Mouse (Mus musculus) ovary, adult 18-20 months (tissue): ENCODE results near the gene Pcbd1.

ENCODE experiments used
- DNase-seq: peaks from one replicate; pipeline ENCODE4 v3.0.0; 2022; ENCODE audit warnings: low spot score, mixed read lengths

The Pcbd1 gene

DNA sequence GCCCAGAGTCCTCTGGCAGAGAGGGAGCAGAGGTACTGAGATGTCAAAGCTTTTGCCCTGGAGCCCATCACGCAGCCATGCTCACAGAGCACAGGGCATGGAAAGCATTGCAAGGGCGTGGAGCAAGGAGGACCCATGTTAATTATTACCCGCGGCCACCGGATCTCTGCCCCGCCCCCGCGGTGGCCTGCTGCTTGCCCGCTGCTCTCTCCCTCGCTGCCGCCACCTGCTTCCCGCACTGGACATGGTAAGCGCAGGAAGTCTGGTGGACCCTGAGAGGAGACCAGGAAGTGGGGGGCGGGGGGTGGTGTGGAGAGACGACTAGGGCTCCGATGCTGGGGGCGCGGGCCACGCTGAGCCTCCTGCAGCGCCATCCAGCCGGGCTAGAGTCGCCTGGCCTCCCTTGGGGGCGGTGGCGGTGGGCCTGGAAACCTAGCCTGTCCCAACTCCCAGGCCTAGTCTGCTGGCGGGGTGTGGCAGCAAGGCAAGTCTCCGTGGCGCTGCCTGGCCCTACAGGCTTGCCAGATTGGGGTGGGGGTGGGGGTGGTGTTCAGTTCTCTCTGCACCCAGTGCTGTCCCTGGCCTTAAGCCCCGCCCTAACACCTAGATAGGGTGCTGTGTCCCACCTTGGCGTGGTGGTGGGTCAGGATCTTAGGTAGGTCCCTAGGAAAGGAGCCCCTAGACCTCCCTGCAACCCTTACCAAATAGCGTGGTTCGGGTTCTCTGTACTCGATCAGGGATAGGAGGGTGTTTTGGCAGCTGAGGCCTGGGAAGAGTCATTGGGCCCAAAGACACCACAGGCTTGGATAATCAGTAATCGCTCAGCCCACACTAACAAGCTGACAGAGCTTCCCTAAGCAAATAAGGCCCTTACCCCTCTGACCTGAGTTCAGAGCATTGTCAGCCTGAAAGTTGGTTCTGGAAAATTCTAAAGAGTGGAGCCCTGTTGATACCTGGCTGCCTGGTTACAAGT lies at the start of gene Pcbd1:
Pcbd1 (plus strand) TSS at position 162 of the 973 bp plus-strand sequence.
- DNase-seq = peak; percentile 34

DNA sequence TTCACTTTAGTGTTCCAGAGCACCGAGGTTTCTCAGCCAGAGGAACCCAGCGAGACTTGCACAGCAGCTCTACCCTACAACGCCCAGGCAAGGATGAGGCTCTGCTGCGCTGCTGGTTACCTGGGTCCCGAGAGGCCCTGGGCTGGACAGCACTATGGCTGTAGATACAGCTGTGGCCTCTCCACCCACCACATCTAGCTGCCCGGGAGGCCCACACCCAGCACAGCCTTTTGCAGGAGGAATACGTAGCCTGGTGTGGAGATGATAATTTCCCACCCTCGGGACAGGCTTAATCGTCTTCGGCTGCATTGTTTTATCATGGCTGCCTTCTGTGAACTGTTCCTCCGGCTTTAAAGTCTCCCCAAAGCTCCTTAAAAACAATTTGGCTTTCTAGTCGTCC lies 49.5 kb upstream of the Pcbd1 start:
- DNase-seq = no peak

DNA sequence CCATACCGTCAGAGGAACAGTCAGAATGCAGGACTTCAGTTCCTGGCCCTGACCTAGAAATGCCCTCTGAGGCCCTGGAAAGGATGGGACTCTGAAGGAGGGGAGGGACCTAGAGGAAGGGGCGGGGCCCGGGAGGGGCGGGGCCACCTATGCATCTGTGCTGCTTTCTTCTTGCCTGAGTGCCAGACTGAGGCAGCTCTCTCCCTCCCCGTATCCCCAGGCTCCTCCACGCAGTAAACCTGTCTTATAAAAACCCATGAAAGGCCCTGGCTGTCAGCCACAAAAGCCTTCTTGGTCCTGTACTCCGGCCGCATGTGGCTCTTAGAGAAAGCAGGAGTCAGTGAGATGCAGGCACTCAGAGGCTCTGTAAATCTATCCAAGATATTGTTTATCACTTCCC lies 44.0 kb upstream of the Pcbd1 start:
- DNase-seq = no peak

DNA sequence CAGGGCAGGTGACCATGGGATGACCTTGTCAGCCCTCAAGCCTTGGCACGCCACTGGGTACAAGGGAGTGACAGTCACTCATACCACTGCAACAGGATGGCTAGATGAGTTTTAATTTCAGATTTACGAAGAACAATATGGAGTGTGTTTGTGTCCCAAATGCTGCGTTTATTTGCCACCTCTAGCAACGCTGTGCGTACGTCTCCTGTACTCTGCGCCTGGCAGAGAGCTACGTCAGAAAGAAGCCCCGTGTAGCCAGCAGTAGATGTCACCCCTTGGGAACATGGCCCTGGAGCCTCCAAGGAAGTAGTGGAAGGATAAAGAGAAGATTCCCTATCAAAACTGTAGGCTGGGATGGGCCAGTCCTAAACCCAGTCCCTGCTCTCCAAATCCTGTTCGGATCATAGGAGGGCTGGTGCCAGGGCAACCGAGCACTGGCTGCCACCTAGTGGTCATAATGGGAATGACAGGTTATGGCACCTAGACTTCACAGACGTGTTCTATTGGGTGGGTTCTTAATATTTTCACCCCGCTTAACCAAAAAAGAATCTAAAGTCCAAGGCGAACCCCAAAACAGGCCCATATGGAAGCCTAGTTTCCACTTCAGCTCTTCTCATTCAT lies 37.0 kb upstream of the Pcbd1 start:
- no peak for DNase-seq

DNA sequence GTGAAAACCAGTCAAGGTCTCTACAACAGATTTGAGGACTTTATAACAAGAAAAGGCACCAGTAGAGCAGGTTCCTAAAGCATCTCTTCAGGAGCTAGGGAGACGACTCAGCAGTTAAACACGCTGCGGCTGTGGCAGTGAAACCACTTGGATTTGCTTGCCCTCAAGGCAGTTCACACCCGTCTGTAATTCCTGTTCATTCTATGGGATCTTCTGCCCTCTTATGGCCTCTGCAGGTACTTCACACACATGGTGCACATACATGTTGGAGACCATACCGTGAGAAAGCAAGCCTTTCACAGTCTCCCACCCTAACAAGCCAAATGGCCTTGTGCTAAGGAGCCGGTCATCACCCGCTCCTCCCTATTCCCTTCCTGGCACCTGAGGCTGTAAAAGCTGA lies 32.5 kb upstream of the Pcbd1 start:
- no peak for DNase-seq

DNA sequence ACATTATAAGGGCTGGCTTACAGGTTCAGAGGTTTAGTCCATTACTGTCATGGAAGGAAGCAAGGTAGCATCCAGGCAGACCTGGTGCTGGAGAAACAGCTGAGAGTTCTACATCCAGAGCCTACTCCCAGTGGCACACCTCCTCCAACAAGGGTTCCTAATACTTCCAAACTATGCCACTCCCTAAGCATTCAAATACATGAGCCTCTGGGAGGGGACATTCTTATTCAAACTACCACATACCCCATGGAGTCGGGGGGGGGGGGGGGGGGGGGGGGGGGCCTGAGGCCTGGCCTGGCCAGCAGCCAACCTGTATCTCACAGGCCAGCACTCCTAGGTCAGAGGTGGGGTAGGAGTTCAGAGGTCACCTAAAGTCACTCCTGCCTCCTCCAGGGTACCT lies 30.0 kb upstream of the Pcbd1 start:
- DNase-seq = no peak

DNA sequence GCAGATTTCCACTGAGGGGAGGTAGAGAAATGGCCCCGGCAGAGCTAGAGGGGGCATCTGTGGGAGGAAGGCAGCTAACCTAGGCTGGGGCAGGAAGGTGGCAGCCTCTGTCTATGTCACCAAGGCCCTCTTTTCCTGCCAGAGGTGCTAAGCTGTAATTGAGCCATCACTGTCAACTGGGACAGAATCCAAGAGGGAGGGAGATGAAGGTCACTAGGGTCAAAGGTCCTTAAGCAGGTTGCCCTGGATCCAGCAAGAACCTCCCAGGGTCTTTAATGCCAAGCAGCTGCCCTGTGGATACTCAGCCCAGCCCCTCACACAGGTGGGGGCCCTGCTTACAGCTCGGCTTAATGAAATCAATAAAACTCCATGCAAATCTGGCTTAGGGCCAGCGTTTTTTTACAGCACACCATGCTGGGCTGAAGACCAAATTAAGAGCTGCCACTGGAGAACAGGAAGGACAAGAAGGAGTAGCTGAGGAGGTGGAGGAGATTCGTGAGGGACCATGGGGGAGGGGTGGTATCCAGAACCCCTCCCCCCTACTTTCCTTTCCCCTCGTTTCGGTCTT lies 29.5 kb upstream of the Pcbd1 start:
- no peak for DNase-seq

DNA sequence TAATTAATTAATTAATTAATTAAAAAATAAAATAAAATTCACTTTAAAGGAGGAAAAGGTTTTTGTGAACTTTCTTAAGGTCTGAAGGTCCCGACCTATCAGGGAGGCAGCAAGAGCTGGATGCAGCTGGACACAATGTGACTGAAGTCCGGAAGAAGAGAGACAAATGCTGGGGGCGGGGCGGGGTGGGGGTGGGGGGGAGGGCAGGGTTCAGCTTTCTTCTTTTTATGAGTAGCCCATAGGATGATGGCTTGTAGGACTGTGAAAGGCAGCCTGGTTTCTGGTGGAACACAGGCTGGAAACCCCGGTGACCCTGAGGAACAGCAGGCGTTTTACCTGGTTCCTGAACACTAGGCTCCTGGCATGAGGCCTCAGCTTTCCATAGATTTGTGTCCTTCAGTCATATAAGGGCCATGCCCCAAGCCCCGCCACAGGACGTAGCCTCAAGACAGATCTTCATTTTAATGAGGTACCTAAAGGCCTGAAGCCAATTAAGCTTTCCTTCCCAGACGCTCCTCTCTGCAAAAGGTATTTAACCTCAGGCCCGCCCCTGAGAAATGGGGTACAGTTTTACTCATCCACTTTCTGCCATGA lies 25.8 kb upstream of the Pcbd1 start:
- DNase-seq = no peak

DNA sequence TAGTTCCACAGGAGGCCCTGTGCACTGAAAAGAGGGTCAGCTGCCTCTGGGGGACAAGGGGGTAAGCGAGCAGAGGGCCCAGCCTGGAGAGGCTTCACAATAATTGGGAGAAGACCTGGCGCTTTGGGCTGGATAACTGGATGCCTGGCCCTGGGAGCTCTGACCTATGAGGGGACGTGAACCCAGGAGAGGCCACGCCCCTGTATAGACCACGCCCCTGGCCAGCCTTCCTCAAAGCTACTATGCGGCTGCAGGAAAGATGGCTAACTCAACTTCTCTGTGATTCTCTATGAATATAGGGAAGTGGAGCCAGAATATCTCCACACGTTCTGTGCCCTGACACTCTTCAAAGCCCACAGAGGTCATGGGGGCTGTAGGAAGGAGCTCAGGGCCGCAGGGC lies 24.5 kb upstream of the Pcbd1 start:
- no peak for DNase-seq

DNA sequence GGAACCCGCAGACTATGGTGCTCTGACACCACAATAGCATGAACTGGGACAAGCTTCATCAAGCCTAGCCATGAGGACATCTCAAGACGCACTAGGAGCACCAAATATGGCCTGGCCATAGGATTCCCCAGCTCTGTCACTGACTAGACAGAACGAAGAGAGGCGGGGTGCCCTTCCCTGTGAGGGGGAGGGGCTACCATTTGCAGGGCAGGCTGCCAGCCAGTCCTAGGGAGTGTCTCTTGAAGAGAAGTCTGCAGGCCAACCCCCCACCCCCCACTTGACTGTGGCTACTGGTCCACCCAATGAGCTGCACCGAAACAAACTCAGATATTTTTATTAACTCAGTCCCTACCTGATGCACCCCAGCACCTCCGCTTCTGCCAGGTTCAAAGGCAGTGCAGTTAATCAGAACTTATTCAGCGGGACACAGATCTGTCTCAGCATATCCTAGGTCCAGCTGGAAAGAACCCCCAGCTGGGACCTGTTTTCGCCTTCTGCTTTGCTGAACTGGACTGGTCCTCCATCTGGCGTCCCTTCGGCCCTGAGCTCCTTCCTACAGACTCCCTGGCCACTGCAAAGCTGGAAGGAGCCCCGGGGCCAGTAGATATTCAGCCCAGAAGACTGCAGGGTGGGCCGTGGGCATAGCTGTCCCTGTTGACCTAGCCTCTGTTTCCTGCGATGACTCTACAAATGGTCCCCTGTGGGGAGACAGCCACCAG lies 23.7 kb upstream of the Pcbd1 start:
- no peak for DNase-seq

DNA sequence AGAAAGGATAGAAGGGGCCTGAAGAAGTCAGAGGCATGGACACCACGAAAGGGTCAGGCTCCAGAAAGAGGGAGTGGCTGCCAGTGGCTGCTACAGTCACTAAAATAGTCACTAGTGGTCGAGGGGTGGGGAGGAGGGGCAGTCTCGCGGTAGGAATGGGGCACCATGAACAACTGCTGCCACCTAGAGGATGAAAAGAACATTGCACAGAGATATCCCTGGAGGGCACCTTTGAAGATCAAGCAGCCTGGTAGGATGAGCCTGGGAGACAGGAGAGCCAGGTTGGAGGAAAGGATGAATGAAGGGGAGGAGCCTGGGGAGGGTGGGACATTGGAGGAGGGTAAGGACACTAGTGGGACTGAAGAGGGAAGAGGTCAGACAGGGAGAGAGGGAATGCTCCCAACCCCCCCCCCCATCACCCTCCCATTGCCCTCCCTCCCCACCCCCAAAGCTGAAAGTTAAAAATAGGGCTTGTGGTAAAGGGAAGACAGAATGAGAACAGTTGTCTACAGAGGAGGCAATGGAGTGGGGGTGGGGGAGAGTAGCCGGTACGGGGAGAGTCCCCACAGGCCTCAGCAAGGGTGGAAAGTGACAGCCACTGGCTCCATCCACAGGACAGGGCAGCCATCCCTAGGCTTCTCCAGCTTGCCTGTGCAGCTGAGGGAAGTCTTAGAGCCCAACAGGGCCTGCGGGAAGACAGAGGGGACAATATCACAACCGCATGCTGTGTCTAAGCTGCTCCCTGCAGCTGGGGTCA lies 20.5 kb upstream of the Pcbd1 start:
- DNase-seq = no peak

DNA sequence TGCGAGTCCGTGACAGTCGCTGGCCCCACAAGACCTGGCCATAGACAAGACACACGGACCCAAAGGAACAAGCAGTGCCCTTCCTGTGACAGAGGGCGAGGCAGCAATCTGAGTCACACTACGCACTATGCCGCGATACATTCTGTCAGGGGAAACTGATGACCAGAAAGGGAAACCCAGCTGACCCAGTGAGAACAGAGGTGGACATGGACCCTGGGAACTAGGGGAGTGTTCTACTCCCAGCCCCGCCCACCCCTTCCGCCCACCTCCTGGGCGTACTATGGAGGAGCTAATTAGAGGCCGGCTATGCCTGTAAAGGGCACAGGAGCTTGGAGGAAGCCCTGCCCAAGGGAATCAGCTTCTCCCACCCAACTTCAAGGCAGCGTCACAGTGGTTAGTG lies 19.9 kb upstream of the Pcbd1 start:
- DNase-seq = no peak

DNA sequence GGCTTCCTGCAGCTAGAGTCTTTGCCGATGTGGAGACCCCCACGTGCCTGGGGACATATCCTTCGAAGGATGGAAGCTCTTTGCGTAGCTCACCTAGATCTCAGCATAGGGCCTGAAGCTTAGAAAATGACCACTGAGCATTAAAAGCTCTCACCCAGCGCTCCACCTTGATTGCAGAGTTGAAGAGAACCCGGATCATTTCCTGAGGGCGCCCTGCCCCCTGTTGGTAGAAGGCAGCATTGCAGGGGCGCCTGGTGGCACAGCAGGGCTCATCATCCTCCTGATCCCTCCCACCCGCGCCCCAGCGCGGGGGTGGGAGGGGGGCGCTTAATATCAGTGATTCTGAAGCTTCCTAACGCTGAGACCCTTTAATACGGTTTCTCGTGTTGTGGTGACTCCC lies 16.8 kb upstream of the Pcbd1 start:
- no peak for DNase-seq

DNA sequence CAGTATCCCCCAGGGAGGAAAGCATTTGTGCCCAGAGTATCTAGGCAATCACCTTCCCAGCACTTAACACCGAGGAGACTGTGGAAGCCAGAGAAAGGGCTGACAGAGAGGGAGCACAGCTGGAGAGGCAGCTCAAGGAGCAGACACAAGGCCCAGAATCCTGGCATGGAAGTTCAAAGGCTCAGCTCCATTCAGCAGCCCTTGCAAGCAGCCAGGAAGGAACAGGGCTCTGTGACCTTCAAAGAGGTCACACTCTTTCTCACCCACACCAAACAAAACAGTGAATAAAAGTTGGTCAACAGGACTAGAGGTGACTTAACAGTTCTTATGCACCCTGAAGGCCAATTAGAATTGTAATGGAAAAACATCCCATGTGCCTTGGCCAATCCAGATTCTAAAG lies 14.5 kb upstream of the Pcbd1 start:
- no peak for DNase-seq

DNA sequence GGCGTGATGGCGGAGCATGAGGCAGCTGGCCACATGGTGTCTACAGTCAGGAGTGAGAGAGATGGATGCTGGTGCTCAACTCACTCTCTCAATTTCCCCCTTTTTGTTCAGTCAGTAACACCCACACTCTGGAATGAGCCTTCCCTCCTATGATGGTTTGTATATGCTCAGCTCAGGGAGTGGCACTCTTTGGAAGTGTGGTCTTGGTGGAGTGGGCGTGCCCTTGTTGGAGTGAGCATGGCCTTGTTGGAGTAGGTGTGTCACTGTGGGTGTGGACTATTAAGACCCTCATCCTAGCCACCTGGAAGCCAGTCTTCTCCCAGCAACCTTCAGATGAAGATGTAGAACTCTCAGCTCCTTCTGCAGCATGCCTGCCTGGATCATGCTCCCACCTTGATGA lies 13.5 kb upstream of the Pcbd1 start:
- no peak for DNase-seq

DNA sequence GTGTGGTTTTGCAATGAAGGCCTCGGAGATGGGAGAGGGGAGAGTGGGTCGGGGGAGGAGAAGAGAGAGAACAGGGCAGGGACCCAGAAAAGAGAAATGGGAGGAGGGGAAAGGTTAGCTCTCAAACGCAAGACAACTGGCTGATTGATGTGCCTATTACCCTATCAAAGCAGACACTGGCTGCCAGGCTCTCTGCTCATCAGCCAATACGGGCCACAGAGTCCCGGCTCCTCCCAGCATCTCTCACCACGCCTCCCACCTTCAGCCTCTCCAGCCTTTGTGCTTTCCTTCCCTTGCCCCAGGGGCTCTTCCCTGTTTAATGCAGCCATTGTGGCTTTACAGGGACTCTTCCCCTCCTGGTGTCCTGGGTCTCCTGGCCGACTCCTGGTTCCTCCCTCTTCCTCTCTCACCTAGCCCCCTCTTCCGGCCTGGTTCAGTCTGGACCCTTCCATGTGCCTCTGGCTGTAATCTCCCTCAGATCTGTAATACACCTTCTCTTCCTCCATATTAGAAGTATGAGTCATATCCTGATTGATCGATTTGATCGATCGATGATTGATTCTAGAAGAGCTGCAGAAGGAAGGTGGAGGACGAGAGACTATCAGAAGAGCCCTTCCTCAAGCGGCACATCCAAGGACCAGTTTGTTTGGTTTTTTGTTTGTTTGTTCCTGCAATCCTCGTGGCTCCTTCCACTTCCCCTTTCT lies 8.8 kb upstream of the Pcbd1 start:
- DNase-seq = peak; percentile 91

DNA sequence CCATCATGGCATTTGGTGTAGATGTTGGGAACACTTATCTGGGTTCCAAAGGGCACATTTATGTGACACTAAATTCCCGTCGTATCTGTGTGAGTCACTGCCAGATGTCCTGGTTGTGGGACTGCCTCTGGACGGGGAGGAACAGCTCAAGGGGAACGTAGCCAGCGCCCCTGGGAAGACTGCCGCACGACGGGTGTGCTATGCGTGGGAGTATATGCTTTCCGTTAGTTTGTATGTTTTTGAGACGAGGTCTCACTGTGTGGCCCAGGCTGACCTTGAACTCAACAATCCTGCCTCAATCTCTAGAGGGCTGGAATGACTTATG lies 8.2 kb upstream of the Pcbd1 start:
- DNase-seq = peak; percentile 60

DNA sequence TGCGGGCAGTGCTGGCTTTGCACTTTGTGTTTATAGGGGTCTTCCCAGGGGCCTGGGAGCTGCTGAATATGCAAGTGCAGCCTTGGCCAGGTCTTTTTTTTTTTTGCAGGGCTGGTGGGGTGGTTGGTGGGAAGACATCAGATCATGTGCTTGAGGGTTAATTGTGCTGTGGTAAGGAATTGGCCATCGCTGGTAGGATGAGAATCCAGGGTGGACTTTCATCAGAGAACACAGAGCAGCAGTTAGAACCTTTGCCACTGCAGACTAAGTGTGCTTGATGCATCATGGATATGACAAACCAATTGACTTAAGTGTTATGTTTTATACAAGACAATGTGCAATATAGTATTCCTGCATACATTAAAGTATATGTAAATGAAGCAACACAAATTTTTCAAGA lies 3.8 kb upstream of the Pcbd1 start:
- no peak for DNase-seq

DNA sequence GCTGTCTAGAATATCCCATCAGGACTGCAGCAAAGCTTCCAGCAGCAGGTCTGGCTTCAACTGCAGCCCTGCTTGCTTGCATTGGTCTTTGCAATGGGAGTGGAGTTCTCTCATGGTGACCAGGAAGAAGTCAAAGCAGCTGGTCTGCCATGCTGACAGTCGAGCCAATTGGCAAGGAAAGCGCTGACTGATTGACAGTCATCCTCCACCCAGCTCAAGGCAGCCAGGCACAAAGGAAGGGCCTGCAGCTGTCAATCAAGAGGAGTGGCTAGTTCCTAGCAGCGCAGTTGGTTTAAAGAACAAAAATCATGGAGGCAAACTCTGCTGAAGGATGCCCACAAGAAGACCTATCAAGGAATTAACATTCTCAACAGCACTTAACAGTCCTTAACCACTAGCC lies 2.6 kb upstream of the Pcbd1 start:
- no peak for DNase-seq

DNA sequence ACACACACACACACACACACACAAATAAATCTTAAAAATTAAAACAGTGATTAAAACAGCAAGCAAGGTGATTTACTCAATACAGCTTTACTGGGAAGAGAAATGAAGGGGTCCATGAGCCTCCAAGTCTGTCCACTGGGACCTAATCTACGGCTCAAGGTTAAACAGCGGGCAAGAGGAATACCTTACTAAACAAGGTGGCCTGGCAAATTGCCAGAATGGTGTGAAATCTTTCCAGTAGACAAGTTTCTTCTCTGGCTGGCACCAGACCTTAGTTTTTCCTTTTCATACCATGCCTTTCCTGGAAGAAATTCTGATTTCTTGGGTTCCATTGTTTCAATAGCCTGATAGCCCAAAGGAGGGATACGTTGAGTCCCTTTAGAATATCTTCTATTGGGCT lies 663 bp upstream of the Pcbd1 start:
- DNase-seq = no peak

DNA sequence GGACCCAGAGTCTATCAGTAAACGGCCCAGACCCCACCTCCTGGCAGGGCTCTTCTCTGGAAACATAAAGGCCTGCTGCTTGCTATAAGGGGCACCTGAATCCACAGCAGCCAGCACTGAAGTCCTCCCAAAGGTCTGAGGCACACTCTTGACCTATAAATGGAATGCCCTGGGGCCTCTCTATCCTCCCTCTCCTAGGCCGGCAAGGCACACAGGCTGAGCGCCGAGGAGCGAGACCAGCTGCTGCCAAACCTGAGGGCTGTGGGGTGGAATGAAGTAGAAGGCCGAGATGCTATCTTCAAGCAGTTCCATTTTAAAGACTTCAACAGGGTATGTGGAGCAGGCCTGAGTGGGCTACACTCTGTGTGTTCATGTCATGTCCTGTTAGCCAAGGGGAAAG lies 2.7 kb downstream of the Pcbd1 start:
- DNase-seq = no peak
